Mouse (Mus musculus) midbrain, embryonic 15.5 days (tissue): Measurements from ENCODE around the gene Sidt2. TPM values are rescaled to one million over a fixed set of nuclear protein-coding genes. Genes with fewer than 3 reads are reported as not detected.

Experiments used
- ATAC-seq: fragments of 200-750 bp; cut with Nextera tagmentation; replicated peaks from 2 replicates; pipeline ENCODE4 v1.8.0; 2017; ENCODE audit warnings: moderate TSS enrichment
- H3K27ac ChIP-seq: fragments of 300-500 bp; sonication (generic); 2 replicates; pipeline ENCODE4 v1.5.1; 2015; ENCODE audit warnings: mild to moderate bottlenecking, inconsistent platforms
- H3K27me3 ChIP-seq: fragments of 300-500 bp; sonication (generic); replicated peaks from 2 replicates; pipeline ENCODE4 v1.6.1; 2015; ENCODE audit warnings: inconsistent platforms
- H3K36me3 ChIP-seq: fragments of 300-500 bp; sonication (generic); replicated peaks from 2 replicates; pipeline ENCODE4 v1.6.1; 2015; ENCODE audit warnings: inconsistent platforms
- H3K4me1 ChIP-seq: fragments of 300-500 bp; sonication (generic); 2 replicates; pipeline ENCODE4 v1.6.1; 2015; ENCODE audit warnings: inconsistent platforms
- H3K4me2 ChIP-seq: fragments of 300-500 bp; sonication (generic); 2 replicates; pipeline ENCODE4 v1.6.1; 2015; ENCODE audit warnings: inconsistent platforms, mild to moderate bottlenecking, moderate library complexity
- H3K4me3 ChIP-seq: fragments of 300-500 bp; sonication (generic); 2 replicates; pipeline ENCODE4 v1.5.1; 2015; ENCODE audit warnings: mild to moderate bottlenecking, inconsistent platforms
- H3K9ac ChIP-seq: fragments of 300-500 bp; sonication (generic); 2 replicates; pipeline ENCODE4 v1.6.1; 2015; ENCODE audit warnings: mild to moderate bottlenecking, inconsistent platforms
- H3K9me3 ChIP-seq: fragments of 300-500 bp; sonication (generic); 2 replicates; pipeline ENCODE4 v1.6.1; 2016; ENCODE audit warnings: inconsistent platforms
- WGBS: fragments of 180-500 bp; shearing (Covaris S2); methylation state at CpG from one replicate; pipeline ENCODE4 v1.1.7; 2015; ENCODE audit warnings: mixed read lengths; 5-methylcytosine and 5-hydroxymethylcytosine counted together
- polyA plus RNA-seq: library from polyadenylated mRNA; unstranded; fragments of >200 nt; fragmentation: Nextera tagmentation; extraction: Ambion mirVana; gene quantifications from 2 replicates; pipeline ENCODE4 v1.2.1, GENCODE M21; 2015

Gene Sidt2
- polyA plus RNA-seq, 1 experiment from 2014 or later = 51.9 TPM

DNA sequence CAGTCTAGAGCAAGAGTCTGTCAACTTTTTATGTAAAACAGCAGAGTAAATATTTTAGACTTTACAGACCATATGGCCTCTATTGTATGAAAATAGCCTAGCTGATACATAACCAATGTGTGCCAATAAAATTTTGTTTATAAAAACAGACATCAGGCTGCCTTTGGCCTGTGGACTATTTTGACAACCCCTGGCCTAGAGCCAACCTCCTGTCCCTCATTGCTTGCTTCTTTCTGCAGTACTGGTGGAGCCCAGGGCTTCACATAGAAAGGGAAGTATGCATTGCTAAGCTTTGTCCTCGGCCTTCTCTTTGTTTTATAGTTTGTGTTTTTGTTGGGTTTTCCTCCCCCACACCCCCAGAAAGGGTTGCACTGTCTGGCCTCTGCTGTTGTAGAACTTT lies 23.1 kb downstream of the Sidt2 start:
- no peak overlapping the region for H3K27ac ChIP-seq
- H3K9me3 ChIP-seq = no peaks in the 10 kb centered on the region
- no peaks in the 10 kb centered on the region for H3K27me3 ChIP-seq
- no peak for ATAC-seq
- no peak overlapping the region for H3K9ac ChIP-seq
- no peak overlapping the region for H3K4me2 ChIP-seq
- H3K4me3 ChIP-seq = no peak overlapping the region
- H3K36me3 ChIP-seq = peaks cover 34% of the 10 kb centered on the region
- H3K4me1 ChIP-seq = peaks cover 5% of the 10 kb centered on the region
- WGBS = 59% methylated on average over 1 of the region's 1 CpGs

DNA sequence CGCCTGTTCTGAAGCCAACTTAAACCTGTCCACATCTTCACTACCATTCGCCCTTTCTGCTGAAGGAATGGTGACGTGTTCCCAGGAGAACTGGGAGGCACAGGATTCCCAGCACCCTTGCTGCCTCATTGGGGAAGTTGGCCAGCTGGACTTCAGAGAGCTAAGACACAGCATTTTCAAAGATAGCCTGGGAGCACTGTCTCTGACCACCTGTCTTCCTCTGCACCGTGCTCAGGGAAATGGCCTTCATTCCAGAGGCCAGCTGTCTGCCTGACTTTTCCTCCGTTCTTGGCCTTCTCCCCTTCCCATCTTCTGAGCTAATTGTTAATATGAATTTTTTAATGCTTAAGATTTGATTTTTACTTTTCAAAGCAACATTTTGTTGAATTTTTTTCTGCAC lies 25.8 kb downstream of the Sidt2 start:
- Histone ChIP-seq H3K9ac (no peak overlapping the region), H3K4me2 (no peak overlapping the region), H3K4me3 (no peak overlapping the region), H3K36me3 (peaks cover 38% of the 10 kb centered on the region), H3K4me1 (no peaks in the 10 kb centered on the region), H3K27ac (no peak overlapping the region), H3K9me3 (no peaks in the 10 kb centered on the region), H3K27me3 (no peaks in the 10 kb centered on the region)
- 90% methylated on average over 5 of the region's 5 CpGs for WGBS
- no peak for ATAC-seq

DNA sequence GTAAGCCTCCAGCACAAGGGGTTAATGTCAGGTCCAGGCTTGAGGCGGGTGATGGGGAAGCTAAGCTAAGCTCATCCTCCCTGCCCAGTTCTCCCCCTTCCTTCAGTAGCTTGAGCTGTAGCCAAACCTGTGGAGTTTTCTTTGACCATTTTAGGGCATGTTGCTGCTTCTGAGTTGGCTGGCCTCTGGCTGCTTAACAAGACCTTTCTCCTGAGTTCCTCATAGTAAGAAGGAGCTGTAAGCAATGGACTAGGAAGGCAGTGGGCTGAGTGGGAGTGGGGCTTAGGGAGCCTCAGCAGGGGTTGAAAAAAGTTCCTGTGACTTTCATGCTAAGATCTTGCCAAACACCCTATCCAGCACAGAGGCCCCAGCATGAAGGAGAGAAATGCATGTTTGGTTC lies 35.2 kb downstream of the Sidt2 start:
- no peaks in the 10 kb centered on the region for H3K27me3 ChIP-seq
- no peak overlapping the region for H3K4me2 ChIP-seq
- peaks cover 57% of the 10 kb centered on the region for H3K36me3 ChIP-seq
- H3K9me3 ChIP-seq = no peaks in the 10 kb centered on the region
- no peaks in the 10 kb centered on the region for H3K4me1 ChIP-seq
- 58% methylated on average over 1 of the region's 1 CpGs for WGBS
- H3K4me3 ChIP-seq = no peak overlapping the region
- no peak overlapping the region for H3K27ac ChIP-seq
- H3K9ac ChIP-seq = no peak overlapping the region
- no peak for ATAC-seq

DNA sequence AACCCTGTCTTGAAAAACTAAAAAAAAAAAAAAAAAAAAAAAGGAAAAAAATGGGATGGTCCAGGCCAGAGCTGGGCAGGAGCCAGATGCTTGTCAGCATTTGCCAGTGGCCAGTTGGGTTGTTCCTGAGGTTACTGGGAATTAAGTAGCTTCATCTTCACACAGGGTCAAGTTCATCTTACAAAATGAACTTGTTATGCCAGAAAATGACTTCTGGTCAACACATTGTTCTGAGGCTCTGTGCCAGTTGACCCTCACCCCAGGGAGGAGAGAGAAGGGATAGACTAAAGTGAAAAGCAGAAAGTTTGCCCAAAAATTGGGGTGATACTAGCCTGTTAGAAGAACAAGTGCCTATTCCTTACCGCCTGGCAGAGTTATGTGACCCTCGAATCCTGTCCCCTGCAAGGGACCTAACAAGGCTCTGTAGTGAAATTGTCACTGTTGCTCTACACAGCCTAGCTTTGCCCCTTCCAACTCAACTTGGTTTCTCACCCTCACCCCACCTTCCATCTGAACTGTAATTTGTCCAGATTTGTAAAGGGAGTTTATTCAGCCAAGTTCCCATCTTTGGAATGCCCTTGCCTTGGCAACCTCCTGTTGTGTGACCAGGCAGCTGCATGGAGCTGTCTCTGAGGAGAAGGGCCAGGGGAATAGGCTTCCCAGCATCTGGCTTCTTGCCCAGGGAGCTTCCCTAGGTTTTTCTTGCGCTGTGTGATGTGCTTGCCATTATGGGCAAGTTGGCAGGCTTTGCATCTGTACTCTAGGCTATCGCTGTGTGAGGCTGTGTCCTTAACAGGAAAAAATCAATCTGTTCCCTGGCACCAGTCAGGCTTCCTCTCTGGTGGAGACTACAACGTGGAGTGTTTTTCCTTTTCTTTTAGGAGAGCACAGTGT lies 37.8 kb downstream of the Sidt2 start:
- H3K4me1 ChIP-seq = no peaks in the 10 kb centered on the region
- ATAC-seq = peak; percentile 30; the same call in 1 of the 2 replicates
- no peaks in the 10 kb centered on the region for H3K27me3 ChIP-seq
- H3K4me2 ChIP-seq = no peak overlapping the region
- 0 out of 2 replicates have a peak overlapping the region, but pooled peaks have one; percentile 26 for H3K27ac ChIP-seq
- H3K9me3 ChIP-seq = no peaks in the 10 kb centered on the region
- no peak overlapping the region for H3K9ac ChIP-seq
- H3K4me3 ChIP-seq = no peak overlapping the region
- peaks cover 61% of the 10 kb centered on the region for H3K36me3 ChIP-seq
- WGBS = 77% methylated on average over 5 of the region's 5 CpGs

DNA sequence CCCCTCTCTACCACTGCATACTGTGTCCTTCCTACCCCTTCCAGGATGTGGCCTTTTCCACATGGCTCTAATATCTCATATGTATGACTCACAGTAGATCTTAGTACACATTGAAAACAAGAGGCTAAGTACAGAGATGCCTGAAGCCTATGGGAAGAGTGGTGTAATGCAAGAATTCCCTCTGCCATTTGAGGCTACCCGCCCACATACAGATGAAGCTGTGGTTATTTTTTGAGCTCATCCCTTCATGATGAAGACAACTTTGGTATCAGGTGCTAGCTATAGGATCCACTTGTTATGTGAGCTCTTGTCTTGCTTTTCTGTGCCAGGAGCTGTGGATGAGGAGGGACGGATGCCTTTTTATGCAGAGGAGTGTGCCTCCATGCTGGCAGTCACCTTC lies 39.4 kb downstream of the Sidt2 start:
- no peak overlapping the region for H3K4me3 ChIP-seq
- no peaks in the 10 kb centered on the region for H3K27me3 ChIP-seq
- H3K9ac ChIP-seq = no peak overlapping the region
- H3K27ac ChIP-seq = no peak overlapping the region
- no peaks in the 10 kb centered on the region for H3K9me3 ChIP-seq
- H3K4me2 ChIP-seq = no peak overlapping the region
- H3K4me1 ChIP-seq = no peaks in the 10 kb centered on the region
- WGBS = 93% methylated on average over 2 of the region's 2 CpGs
- ATAC-seq = no peak
- peaks cover 73% of the 10 kb centered on the region for H3K36me3 ChIP-seq

DNA sequence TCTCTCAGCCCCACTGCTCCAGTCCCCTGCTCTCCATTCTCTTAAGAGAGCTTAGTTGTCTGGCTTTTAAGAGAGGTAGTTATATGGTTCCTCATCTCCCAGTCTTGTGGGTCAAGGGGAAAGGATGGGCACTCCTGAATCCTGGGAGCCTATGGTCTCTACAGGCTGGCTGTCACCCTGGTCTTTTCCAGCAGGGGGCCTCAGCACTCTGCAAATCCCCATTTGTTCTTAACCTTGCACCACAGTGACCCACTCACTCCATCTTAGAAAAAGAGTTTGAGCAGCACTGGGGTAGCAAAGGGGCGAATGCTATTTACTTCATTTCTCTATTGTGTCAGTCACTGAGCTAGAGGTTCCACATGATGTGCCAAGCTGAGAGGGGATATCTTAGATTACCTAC lies 43.4 kb downstream of the Sidt2 start:
- H3K27me3 ChIP-seq = no peaks in the 10 kb centered on the region
- no peaks in the 10 kb centered on the region for H3K9me3 ChIP-seq
- no peak overlapping the region for H3K9ac ChIP-seq
- H3K4me1 ChIP-seq = peaks cover 15% of the 10 kb centered on the region
- H3K36me3 ChIP-seq = peaks cover 58% of the 10 kb centered on the region
- H3K4me2 ChIP-seq = no peak overlapping the region
- ATAC-seq = no peak
- no peak overlapping the region for H3K4me3 ChIP-seq
- H3K27ac ChIP-seq = no peak overlapping the region
- 65% methylated on average over 1 of the region's 1 CpGs for WGBS

DNA sequence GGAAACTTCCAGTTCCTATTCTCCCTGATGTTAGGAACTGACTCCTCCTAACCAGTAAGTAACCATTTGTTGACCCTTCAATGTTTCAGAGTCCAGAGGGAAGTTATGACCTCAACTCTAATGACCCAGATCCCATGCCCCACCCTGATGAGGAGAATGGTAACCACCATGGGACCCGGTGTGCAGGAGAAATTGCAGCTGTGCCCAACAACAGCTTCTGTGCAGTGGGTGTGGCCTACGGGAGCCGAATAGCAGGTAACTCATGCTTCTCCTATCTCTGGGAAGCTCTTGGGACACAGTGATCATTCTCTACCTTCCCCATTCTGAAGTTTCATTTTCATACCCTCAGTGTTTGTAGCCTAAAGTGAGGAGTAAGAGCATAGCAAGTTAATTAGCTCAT lies 44.1 kb downstream of the Sidt2 start:
- H3K4me1 ChIP-seq = peaks cover 15% of the 10 kb centered on the region
- no peak overlapping the region for H3K4me2 ChIP-seq
- H3K4me3 ChIP-seq = no peak overlapping the region
- H3K27ac ChIP-seq = no peak overlapping the region
- no peaks in the 10 kb centered on the region for H3K27me3 ChIP-seq
- peaks cover 53% of the 10 kb centered on the region for H3K36me3 ChIP-seq
- 96% methylated on average over 3 of the region's 3 CpGs for WGBS
- ATAC-seq = no peak
- no peak overlapping the region for H3K9ac ChIP-seq
- no peaks in the 10 kb centered on the region for H3K9me3 ChIP-seq

DNA sequence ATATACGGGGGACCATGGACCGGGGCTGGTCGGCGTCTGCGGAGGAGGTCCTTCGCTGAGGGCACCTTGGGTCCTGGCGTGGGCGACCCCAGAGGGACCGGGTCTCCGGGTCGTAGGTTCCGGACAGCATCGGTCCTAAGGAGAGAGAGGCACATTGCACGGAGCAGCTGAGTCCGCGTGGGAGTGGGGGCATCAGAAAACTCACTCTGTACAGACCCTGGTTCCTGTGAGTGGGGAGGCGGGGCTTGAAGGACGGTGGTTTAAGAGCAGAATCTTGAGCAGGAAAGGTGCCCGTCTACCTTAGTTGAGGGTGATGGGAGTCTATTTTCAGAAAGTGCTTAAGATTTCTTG lies 48.0 kb downstream of the Sidt2 start:
- Histone ChIP-seq H3K27me3 (no peaks in the 10 kb centered on the region), H3K9me3 (no peaks in the 10 kb centered on the region), H3K27ac (peak overlapping the region; percentile 98), H3K36me3 (peaks cover 37% of the 10 kb centered on the region), H3K4me3 (peak overlapping the region; percentile 94), H3K9ac (peak overlapping the region; percentile 97), H3K4me1 (peaks cover 32% of the 10 kb centered on the region), H3K4me2 (peak overlapping the region; percentile 78)
- WGBS = under 1% methylated on average over 19 of the region's 19 CpGs
- no peak; the same call in 1 of the 2 replicates for ATAC-seq

DNA sequence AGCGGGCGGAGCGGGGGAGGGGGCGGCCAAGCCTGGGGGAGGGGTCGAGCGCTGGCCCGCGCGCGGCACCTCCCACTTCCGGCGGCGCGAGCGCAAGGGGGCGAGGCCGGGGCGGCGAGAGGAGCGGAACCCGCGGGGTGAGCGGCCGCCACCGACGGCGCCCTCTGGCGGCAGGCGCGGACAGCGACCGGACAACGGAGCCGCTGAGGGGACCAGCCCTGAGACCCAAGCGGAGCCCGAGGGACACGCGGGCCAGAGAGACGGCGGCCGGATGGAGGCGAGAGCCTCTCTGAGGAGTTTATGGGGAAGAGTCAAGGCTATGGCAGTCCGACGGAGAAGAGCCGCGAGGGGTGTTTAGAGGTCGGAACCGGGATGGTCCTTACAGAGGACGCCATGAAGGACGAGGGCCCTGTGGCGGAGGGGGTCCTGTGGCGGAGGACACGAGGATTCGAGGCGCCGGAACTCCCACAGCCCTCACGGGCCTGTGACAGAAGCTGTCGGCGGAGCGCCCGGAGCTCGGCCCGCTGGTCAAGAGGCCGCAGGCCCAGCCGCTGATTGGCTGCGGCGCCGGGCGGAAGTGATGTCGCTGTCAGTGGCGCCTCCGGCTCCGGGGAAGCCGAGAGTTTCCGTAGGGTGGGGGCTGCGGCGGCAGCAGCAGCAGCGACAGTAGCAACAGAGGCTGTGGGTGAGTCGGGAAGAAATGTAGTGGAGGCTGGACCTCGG lies 48.5 kb downstream of the Sidt2 start, which contains the start of the genes Pcsk7 and Rnf214:
TSS of gene Pcsk7 (plus strand) at position 143 of the 723 bp plus-strand sequence.
TSS of gene Rnf214 (minus strand) at position 557 of the 723 bp plus-strand sequence.
- WGBS = under 1% methylated on average over 76 of the region's 80 CpGs
- peak; percentile 93 for ATAC-seq
- H3K9ac ChIP-seq = peak within 1 kb of the TSS; percentile 97

DNA sequence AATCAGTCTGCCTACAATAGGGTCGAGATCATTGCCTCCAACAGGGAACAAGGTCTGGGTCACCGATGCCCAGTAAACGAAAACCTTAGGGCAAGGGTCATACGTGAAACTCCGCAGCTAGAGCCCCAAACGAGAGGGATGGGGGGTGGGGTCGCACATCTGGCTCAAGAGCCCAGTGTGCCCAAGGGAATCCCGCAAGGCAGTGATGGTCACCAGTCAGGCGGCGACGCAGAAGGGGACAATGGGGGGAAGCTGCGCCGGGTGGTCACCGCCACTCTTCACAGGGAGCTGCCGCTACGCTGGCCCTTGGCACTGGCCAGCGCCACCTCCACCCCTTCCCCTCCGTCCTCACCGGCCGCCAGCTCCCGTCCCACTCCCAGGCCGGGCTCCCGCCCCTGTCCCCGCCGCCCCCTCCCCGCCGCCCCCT lies 49.2 kb downstream of the Sidt2 start:
- Histone ChIP-seq H3K9me3 (no peaks in the 10 kb centered on the region), H3K27ac (peak overlapping the region; percentile 98), H3K4me1 (peaks cover 32% of the 10 kb centered on the region), H3K4me2 (peak overlapping the region; percentile 73), H3K9ac (peak overlapping the region; percentile 97), H3K4me3 (peak overlapping the region; percentile 94), H3K27me3 (no peaks in the 10 kb centered on the region), H3K36me3 (peaks cover 25% of the 10 kb centered on the region)
- peak; percentile 59 for ATAC-seq
- WGBS = 0% methylated on average over 22 of the region's 27 CpGs

More for the DNA sequence above, 48.5 kb downstream of the Sidt2 start, which contains the start of the genes Pcsk7 and Rnf214:
- peak within 1 kb of the TSS; percentile 98 for H3K27ac ChIP-seq
- peak within 1 kb of the TSS; percentile 78 for H3K4me2 ChIP-seq
- peaks cover 32% of the 10 kb centered on the region for H3K4me1 ChIP-seq
- H3K36me3 ChIP-seq = peaks cover 31% of the 10 kb centered on the region
- no peaks in the 10 kb centered on the region for H3K27me3 ChIP-seq
- H3K9me3 ChIP-seq = no peaks in the 10 kb centered on the region
- H3K4me3 ChIP-seq = peak within 1 kb of the TSS; percentile 94

DNA sequence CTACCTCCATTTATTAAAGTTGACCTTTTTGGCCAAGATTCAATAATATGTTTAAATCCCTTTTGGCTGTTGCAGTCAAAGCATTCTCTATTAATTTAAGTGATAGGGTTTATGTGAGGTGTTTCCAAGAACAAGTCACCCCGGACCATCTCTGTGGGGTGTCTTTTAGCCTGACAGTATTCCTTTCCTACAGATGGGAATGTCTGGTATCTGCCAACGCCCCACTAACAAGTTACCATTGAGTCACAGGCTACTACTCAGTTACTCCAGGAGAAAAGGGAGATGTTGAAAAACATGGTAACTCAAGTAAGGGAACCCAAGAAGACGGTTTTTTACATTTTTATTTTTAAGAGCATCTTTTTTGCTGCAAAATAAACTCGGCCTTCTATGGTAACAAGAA lies 49.9 kb downstream of the Sidt2 start:
- peaks cover 32% of the 10 kb centered on the region for H3K4me1 ChIP-seq
- peak overlapping the region; percentile 73 for H3K4me2 ChIP-seq
- ATAC-seq = no peak
- 54% methylated on average over 4 of the region's 4 CpGs for WGBS
- peak overlapping the region; percentile 98 for H3K27ac ChIP-seq
- no peaks in the 10 kb centered on the region for H3K27me3 ChIP-seq
- H3K9ac ChIP-seq = peak overlapping the region; percentile 97
- H3K9me3 ChIP-seq = no peaks in the 10 kb centered on the region
- H3K36me3 ChIP-seq = peaks cover 20% of the 10 kb centered on the region; the same call in 1 of the 2 replicates
- peak overlapping the region; percentile 94 for H3K4me3 ChIP-seq

DNA sequence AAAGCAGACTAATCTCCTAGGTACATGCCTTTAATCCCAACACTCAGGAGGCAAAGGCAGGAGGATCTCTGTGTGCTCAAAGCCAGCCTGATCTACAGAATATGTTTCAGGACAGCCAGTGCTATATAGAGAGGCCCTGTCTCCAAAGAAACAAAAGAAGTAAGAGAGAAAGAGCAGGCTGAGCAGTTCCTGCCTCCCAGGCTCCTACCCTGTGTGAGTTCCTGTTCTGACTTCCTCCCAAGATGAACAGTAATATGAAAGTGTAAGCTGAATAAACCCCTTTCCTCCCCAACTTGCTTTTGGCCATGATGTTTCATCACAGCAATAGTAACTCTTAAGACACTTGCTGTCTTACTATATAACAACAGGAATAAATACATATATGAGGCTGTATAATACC lies 61.4 kb downstream of the Sidt2 start:
- H3K4me3 ChIP-seq = no peak overlapping the region
- H3K36me3 ChIP-seq = peaks cover 69% of the 10 kb centered on the region
- no peak for ATAC-seq
- H3K27me3 ChIP-seq = no peaks in the 10 kb centered on the region
- H3K4me2 ChIP-seq = no peak overlapping the region
- H3K9ac ChIP-seq = no peak overlapping the region
- H3K4me1 ChIP-seq = no peaks in the 10 kb centered on the region
- H3K9me3 ChIP-seq = no peaks in the 10 kb centered on the region
- no peak overlapping the region for H3K27ac ChIP-seq
